Comparison of ENCODE assay signal across 8 mouse cellular contexts in the genomic region with DNA sequence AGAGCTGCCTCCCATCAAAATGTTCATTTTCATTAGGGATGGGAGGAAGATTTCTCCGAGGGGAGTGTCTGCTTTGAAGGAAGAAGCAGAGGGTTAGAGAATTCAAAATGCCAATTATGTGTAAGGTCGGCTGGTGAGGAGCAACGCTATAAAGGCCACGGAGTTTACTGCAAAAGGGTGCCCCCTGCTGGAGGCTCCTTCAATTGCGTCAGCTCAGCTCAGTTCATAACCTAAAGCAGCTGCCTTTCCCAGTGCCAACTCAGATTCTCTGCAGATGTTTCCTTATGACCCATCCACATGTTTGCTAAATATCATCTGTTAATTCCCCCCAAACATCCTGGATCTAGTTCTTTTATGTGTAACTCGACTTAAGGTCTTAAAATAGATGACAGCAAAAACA.
A peak's percentile ranks its signal among the peaks of the same experiment; 100 is the strongest.
DNase-seq lines count a peak whose midpoint lies in the region; ATAC-seq and TF ChIP-seq lines count a peak whose summit lies in the region.

No protein-coding gene starts in this region.

- TF ChIP-seq CTCF in midbrain, postnatal 0 days (IDR thresholded peaks at IDR 0.05), result peak; percentile 88

- intact Hi-C loops in left cerebral cortex, postnatal 4 days (cut with DNase I), result loop anchor here (5.0 kb wide), 1 partner anchor 247 kb away; no protein-coding TSS in a partner anchor

- no peaks in the 10 kb centered on the region for H3K27me3 ChIP-seq in midbrain, postnatal 0 days (ENCODE audit: insufficient read depth, low read length)

- H3K9me3 ChIP-seq in midbrain, postnatal 0 days (ENCODE audit: low read length), result no peaks in the 10 kb centered on the region

- DNase-seq in 3134 (ENCODE audit: extremely low read depth, insufficient read length, low spot score), result peak; percentile 4
- peak; percentile 87 for DNase-seq in adrenal gland, adult 2 months
- peak; percentile 91 for DNase-seq in embryo, embryonic 11 days
- DNase-seq in gastrocnemius, postnatal 4 days (ENCODE audit: low spot score in 2 of 2), result peak; percentile 83 to 89
- DNase-seq in kidney, adult 18-20 months, result peak; percentile 92
- peak; percentile 86 for DNase-seq in left cerebral cortex, postnatal 4 days
- peak; percentile 91 for DNase-seq in midbrain, postnatal 0 days (ENCODE audit: low spot score)
- DNase-seq in spleen, postnatal 36 days (ENCODE audit: low spot score in 2 of 2), result peak; percentile 8 to 27

- no peaks in the 10 kb centered on the region for H3K36me3 ChIP-seq in midbrain, postnatal 0 days (ENCODE audit: insufficient read depth, low read length)

- H3K4me2 ChIP-seq in midbrain, postnatal 0 days (ENCODE audit: low read depth, low read length, poor library complexity, severe bottlenecking), result no peak overlapping the region

- no peak overlapping the region for H3K4me3 ChIP-seq in midbrain, postnatal 0 days (ENCODE audit: low read depth, low read length)

- ATAC-seq in midbrain, postnatal 0 days (ENCODE audit: low FRiP score), result peak; percentile 62; the same call in 1 of the 2 replicates

- 2% methylated on average over 6 of the region's 6 CpGs for WGBS in midbrain, postnatal 0 days

- 0 out of 2 replicates have a peak, but pooled peaks cover 6% of the 10 kb centered on the region for H3K4me1 ChIP-seq in midbrain, postnatal 0 days (ENCODE audit: insufficient read depth, low read length)

- no peak overlapping the region for H3K9ac ChIP-seq in midbrain, postnatal 0 days (replicated peaks; ENCODE audit: low read length, poor library complexity, severe bottlenecking)

- no peak overlapping the region for H3K27ac ChIP-seq in midbrain, postnatal 0 days (ENCODE audit: low read depth, low read length)

Comparison
In these comparisons a context has a peak if more than half of its experiments do, and no peak if none do; other contexts are left out.
1. DNase-seq: peak in every context shown above with its lines; median percentile 92 in kidney, adult 18-20 months; 91 in embryo, embryonic 11 days; 91 in midbrain, postnatal 0 days; 87 in adrenal gland, adult 2 months; 86 in gastrocnemius, postnatal 4 days; 86 in left cerebral cortex, postnatal 4 days; 18 in spleen, postnatal 36 days; 4 in 3134.